Mouse (Mus musculus) neural tube, embryonic 15.5 days (tissue): Measurements from ENCODE around the gene Eif4g1. TPM values are rescaled to one million over a fixed set of nuclear protein-coding genes. Genes with fewer than 3 reads are reported as not detected.

Source experiments
- ATAC-seq: fragments of 200-750 bp; cut with Nextera tagmentation; 2 replicates; pipeline ENCODE4 v1.8.0; 2017; ENCODE audit warnings: mild to moderate bottlenecking, moderate TSS enrichment, moderate library complexity; ENCODE audit not compliant: low FRiP score
- H3K27ac ChIP-seq: fragments of 300-500 bp; sonication (generic); replicated peaks from 2 replicates; pipeline ENCODE4 v1.5.1; 2015; ENCODE audit warnings: mild to moderate bottlenecking, inconsistent platforms
- H3K27me3 ChIP-seq: fragments of 300-500 bp; sonication (generic); replicated peaks from 2 replicates; pipeline ENCODE4 v1.6.1; 2015; ENCODE audit warnings: inconsistent platforms
- H3K36me3 ChIP-seq: fragments of 300-500 bp; sonication (generic); 2 replicates; pipeline ENCODE4 v1.6.1; 2015; ENCODE audit warnings: inconsistent platforms
- H3K4me1 ChIP-seq: fragments of 300-500 bp; sonication (generic); 2 replicates; pipeline ENCODE4 v1.6.1; 2015; ENCODE audit warnings: inconsistent platforms
- H3K4me2 ChIP-seq: fragments of 300-500 bp; sonication (generic); 2 replicates; pipeline ENCODE4 v1.6.1; 2015; ENCODE audit warnings: inconsistent platforms, mild to moderate bottlenecking, moderate library complexity
- H3K4me3 ChIP-seq: fragments of 300-500 bp; sonication (generic); replicated peaks from 2 replicates; pipeline ENCODE4 v1.5.1; 2015; ENCODE audit warnings: mild to moderate bottlenecking, inconsistent platforms
- H3K9ac ChIP-seq: fragments of 300-500 bp; sonication (generic); replicated peaks from 2 replicates; pipeline ENCODE4 v1.6.1; 2015; ENCODE audit warnings: mild to moderate bottlenecking, inconsistent platforms
- H3K9me3 ChIP-seq: fragments of 300-500 bp; sonication (generic); replicated peaks from 2 replicates; pipeline ENCODE4 v1.6.1; 2016; ENCODE audit warnings: inconsistent platforms
- WGBS: fragments of 180-500 bp; shearing (Covaris S2); methylation state at CpG from one replicate; pipeline ENCODE4 v1.1.7; 2015; ENCODE audit warnings: mixed read lengths; 5-methylcytosine and 5-hydroxymethylcytosine counted together
- polyA plus RNA-seq: library from polyadenylated mRNA; unstranded; fragments of >200 nt; fragmentation: Nextera tagmentation; extraction: Ambion mirVana; gene quantifications from 2 replicates; pipeline ENCODE4 v1.2.1, GENCODE M21; 2015

Eif4g1 gene
- polyA plus RNA-seq, 1 experiment from 2014 or later, result 130 TPM

GRCm38 (mm10) chr16:20732251-20732924 is 64.3 kb downstream of the Eif4g1 start:
- Histone ChIP-seq H3K27ac (peak overlapping the region; percentile 78), H3K27me3 (peaks cover 19% of the 10 kb centered on the region), H3K9me3 (no peaks in the 10 kb centered on the region), H3K4me2 (peak overlapping the region; percentile 85), H3K36me3 (peaks cover 14% of the 10 kb centered on the region; the same call in 1 of the 2 replicates), H3K4me3 (peak overlapping the region; percentile 63), H3K9ac (peak overlapping the region; percentile 75), H3K4me1 (peaks cover 24% of the 10 kb centered on the region)
- ATAC-seq, result peak; percentile 67
- WGBS, result 2% methylated on average over 28 of the region's 30 CpGs

GRCm38 (mm10) chr16:20732925-20733730 is 65.0 kb downstream of the Eif4g1 start, which contains the start of gene Chrd:
Gene Chrd (plus strand): TSS chr16:20733127.
- H3K9ac ChIP-seq, result peak within 1 kb of the TSS; percentile 75

GRCm38 (mm10) chr16:20733731-20734730 is 65.9 kb downstream of the Eif4g1 start, which contains the start of gene Thpo:
Gene Thpo (minus strand): TSS chr16:20734511.
- no peaks in the 10 kb centered on the region for H3K9me3 ChIP-seq
- peak within 1 kb of the TSS; percentile 78; the same call in 1 of the 2 replicates for H3K27ac ChIP-seq
- H3K36me3 ChIP-seq, result peaks cover 20% of the 10 kb centered on the region; the same call in 1 of the 2 replicates
- H3K9ac ChIP-seq, result peak within 1 kb of the TSS; percentile 75
- no peak for ATAC-seq
- H3K4me2 ChIP-seq, result peak within 1 kb of the TSS; percentile 85
- H3K27me3 ChIP-seq, result peaks cover 19% of the 10 kb centered on the region
- 2% methylated on average over 45 of the region's 45 CpGs for WGBS
- H3K4me3 ChIP-seq, result peak within 1 kb of the TSS; percentile 63
- H3K4me1 ChIP-seq, result peaks cover 24% of the 10 kb centered on the region

More at GRCm38 (mm10) chr16:20732925-20733730, 65.0 kb downstream of the Eif4g1 start, which contains the start of gene Chrd:
- Histone ChIP-seq H3K4me1 (peaks cover 24% of the 10 kb centered on the region), H3K27ac (peak within 1 kb of the TSS; percentile 78), H3K9me3 (no peaks in the 10 kb centered on the region), H3K4me2 (peak within 1 kb of the TSS; percentile 85), H3K4me3 (peak within 1 kb of the TSS; percentile 63), H3K27me3 (peaks cover 19% of the 10 kb centered on the region), H3K36me3 (peaks cover 17% of the 10 kb centered on the region; the same call in 1 of the 2 replicates)
- peak; percentile 77 for ATAC-seq
- 0% methylated on average over 63 of the region's 70 CpGs for WGBS

- Histone ChIP-seq H3K27me3 (peaks cover 19% of the 10 kb centered on the region), H3K4me2 (no peak overlapping the region), H3K36me3 (peaks cover 23% of the 10 kb centered on the region; the same call in 1 of the 2 replicates), H3K4me1 (peaks cover 24% of the 10 kb centered on the region), H3K4me3 (no peak overlapping the region), H3K9ac (no peak overlapping the region; the same call in 1 of the 2 replicates), H3K27ac (no peak overlapping the region), H3K9me3 (no peaks in the 10 kb centered on the region)
- no peak for ATAC-seq
- WGBS, result 78% methylated on average over 5 of the region's 5 CpGs
Observed at GRCm38 (mm10) chr16:20735651-20736050, 67.5 kb downstream of the Eif4g1 start.

GRCm38 (mm10) chr16:20736168-20736567 is 68.1 kb downstream of the Eif4g1 start:
- H3K9ac ChIP-seq, result no peak overlapping the region
- H3K4me3 ChIP-seq, result no peak overlapping the region
- H3K27me3 ChIP-seq, result peaks cover 19% of the 10 kb centered on the region
- H3K27ac ChIP-seq, result no peak overlapping the region
- ATAC-seq, result no peak
- H3K4me1 ChIP-seq, result peaks cover 24% of the 10 kb centered on the region
- WGBS, result 87% methylated on average over 7 of the region's 7 CpGs
- peaks cover 23% of the 10 kb centered on the region; the same call in 1 of the 2 replicates for H3K36me3 ChIP-seq
- no peaks in the 10 kb centered on the region for H3K9me3 ChIP-seq
- no peak overlapping the region for H3K4me2 ChIP-seq

- Histone ChIP-seq H3K4me1 (peaks cover 21% of the 10 kb centered on the region), H3K4me3 (no peak overlapping the region), H3K27ac (no peak overlapping the region), H3K9me3 (no peaks in the 10 kb centered on the region), H3K4me2 (no peak overlapping the region), H3K27me3 (peaks cover 19% of the 10 kb centered on the region), H3K36me3 (peaks cover 28% of the 10 kb centered on the region), H3K9ac (no peak overlapping the region)
- WGBS, result 89% methylated on average over 5 of the region's 5 CpGs
- no peak for ATAC-seq
Observed at GRCm38 (mm10) chr16:20736823-20737222, 68.7 kb downstream of the Eif4g1 start.

GRCm38 (mm10) chr16:20739845-20740244 is 71.7 kb downstream of the Eif4g1 start:
- 92% methylated on average over 9 of the region's 9 CpGs for WGBS
- ATAC-seq, result no peak

More at GRCm38 (mm10) chr16:20739845-20740244, 71.7 kb downstream of the Eif4g1 start:
- no peaks in the 10 kb centered on the region for H3K4me1 ChIP-seq
- peaks cover 34% of the 10 kb centered on the region for H3K36me3 ChIP-seq
- H3K4me2 ChIP-seq, result no peak overlapping the region
- no peak overlapping the region for H3K27ac ChIP-seq
- no peak overlapping the region for H3K9ac ChIP-seq
- no peaks in the 10 kb centered on the region for H3K9me3 ChIP-seq
- H3K4me3 ChIP-seq, result no peak overlapping the region
- peaks cover 14% of the 10 kb centered on the region for H3K27me3 ChIP-seq

Other genes starting within 250 kb of the Eif4g1 start
- 120 and 142 TPM in 2 replicates for gene Abcc5, start 241.9 kb upstream of the Eif4g1 start, polyA plus RNA-seq
- 100 and 103 TPM in 2 replicates for gene Eif2b5, start 169.5 kb upstream of the Eif4g1 start, polyA plus RNA-seq
- 32.2 and 34.2 TPM in 2 replicates for gene Dvl3, start 151.3 kb upstream of the Eif4g1 start, polyA plus RNA-seq
- gene Ap2m1, start 132.8 kb upstream of the Eif4g1 start, polyA plus RNA-seq, result 1,083 and 1,151 TPM in 2 replicates
- gene Abcf3, start 119.7 kb upstream of the Eif4g1 start, polyA plus RNA-seq, result 91.1 and 93.2 TPM in 2 replicates
- 38.1 and 48.0 TPM in 2 replicates for gene Vwa5b2, start 78.8 kb upstream of the Eif4g1 start, polyA plus RNA-seq
- gene Eef1akmt4, start 56.7 kb upstream of the Eif4g1 start, polyA plus RNA-seq, result 8.4 and 14.8 TPM in 2 replicates
- gene Gm49333, start 56.7 kb upstream of the Eif4g1 start, polyA plus RNA-seq, result 0.13 TPM in 1 of 2 replicates, not detected in the other
- 39.6 and 40.0 TPM in 2 replicates for gene Alg3, start 56.6 kb upstream of the Eif4g1 start, polyA plus RNA-seq
- 45.1 and 55.0 TPM in 2 replicates for gene Camk2n2, start 47.0 kb upstream of the Eif4g1 start, polyA plus RNA-seq
- gene Ece2, start 38.5 kb upstream of the Eif4g1 start, polyA plus RNA-seq, result 17.6 and 20.4 TPM in 2 replicates
- 340 and 342 TPM in 2 replicates for gene Psmd2, start 16.7 kb upstream of the Eif4g1 start, polyA plus RNA-seq
- gene Fam131a, start 24.9 kb downstream of the Eif4g1 start, polyA plus RNA-seq, result 42.2 and 48.6 TPM in 2 replicates
- 90.9 and 95.4 TPM in 2 replicates for gene Polr2h, start 49.4 kb downstream of the Eif4g1 start, polyA plus RNA-seq
- gene Clcn2, start 49.4 kb downstream of the Eif4g1 start, polyA plus RNA-seq, result 27.4 and 34.6 TPM in 2 replicates
- 6.3 and 7.5 TPM in 2 replicates for gene Chrd, start 64.8 kb downstream of the Eif4g1 start, polyA plus RNA-seq
- gene Thpo, start 66.2 kb downstream of the Eif4g1 start, polyA plus RNA-seq, result 1.0 and 1.2 TPM in 2 replicates